Mouse (Mus musculus): ENCODE data around the gene Arsa.

- TF ChIP-seq CTCF (conservative IDR thresholded peaks at IDR 0.05; ENCODE audit: low read length), result no peak
- TF ChIP-seq POU5F1 (IDR thresholded peaks at IDR 0.05; ENCODE audit: borderline replicate concordance, low read length), result no peak
Observed at GRCm38 (mm10) chr15:89525464-89525863, 48.2 kb upstream of the Arsa start.

Measured in E14TG2a.4 (cell line).